Mouse (Mus musculus): ENCODE data around the gene Gm3460.
"Not testable (repeated sequence)": the region's sequence is repeated elsewhere in the genome, so short reads cannot be mapped to it uniquely, and the experiment has no call there.

Gene Gm3460

DNA sequence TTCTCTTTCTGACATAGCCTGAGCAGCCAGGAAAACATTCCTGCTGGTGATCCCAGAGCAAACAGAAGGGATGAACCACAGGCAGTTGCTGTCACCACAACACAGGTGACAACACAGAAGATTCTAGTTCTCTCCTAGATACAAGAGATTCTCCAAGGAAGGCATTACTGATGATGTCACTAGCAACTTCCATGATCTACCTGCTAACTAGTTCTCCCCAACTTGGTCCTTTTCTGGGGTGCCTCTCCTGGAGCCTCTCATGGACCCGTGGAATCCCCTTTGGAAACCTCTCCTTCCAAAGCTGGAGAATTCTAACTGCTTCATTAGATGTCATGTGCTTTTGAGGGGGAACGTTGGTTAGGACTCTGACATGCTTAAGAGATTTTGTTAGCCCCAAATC is at the start of gene Gm3460:
TSS of gene Gm3460 (minus strand) at position 101 of the 400 bp plus-strand sequence.
- H3K4me1 ChIP-seq (replicated peaks; ENCODE audit: low read depth, low read length) = not testable (repeated sequence)

DNA sequence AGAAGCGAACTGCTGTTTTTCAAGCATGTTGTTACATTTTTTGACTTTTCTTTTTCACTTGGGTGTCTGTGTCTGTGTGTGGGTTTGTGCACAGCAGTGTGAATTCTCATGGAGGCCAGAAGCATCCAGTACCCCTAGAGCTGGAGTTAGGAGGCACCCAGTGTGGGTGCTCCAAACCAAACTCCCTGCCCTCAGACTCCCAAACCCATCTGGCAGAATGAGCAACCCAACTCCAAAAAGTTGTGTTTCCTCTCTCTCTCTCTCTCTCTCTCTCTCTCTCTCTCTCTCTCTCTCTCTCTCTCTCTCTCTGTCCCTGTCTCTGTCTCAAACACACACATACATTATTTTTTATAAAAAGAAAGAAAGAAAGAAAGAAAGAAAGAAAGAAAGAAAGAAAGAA is 15.8 kb downstream of the Gm3460 start:
- not testable (repeated sequence) for H3K9me3 ChIP-seq (ENCODE audit: low read length); H3K4me3 ChIP-seq (replicated peaks; ENCODE audit: low read length); H3K36me3 ChIP-seq (ENCODE audit: insufficient read depth, low read length); H3K4me1 ChIP-seq (replicated peaks; ENCODE audit: low read depth, low read length); H3K27me3 ChIP-seq (ENCODE audit: insufficient read depth, low read length)

More for the DNA sequence above, at the start of gene Gm3460:
- not testable (repeated sequence) for H3K4me3 ChIP-seq (replicated peaks; ENCODE audit: low read length); H3K9me3 ChIP-seq (ENCODE audit: low read length); H3K36me3 ChIP-seq (ENCODE audit: insufficient read depth, low read length); H3K27me3 ChIP-seq (ENCODE audit: insufficient read depth, low read length)

DNA sequence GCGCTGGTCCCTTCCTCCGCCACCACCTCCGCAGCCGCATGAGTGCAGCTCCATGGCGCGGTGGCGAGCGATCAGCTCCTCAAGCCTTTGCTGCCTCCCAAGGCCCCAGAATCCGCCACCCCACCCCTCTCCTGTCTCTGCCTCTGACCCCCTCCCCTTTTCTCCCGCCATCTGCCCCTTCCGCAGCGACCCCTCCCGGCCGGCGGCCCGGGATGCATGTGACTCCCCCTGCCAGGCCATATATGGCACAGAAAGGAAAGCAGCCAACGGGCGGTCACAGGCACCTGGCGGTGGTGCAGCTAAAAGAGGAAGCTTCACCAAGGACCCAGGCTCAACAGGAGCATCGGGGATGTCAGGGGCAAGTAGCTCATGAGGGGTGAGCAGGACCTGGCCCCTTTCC is 17.2 kb downstream of the Gm3460 start:
- not testable (repeated sequence) for H3K27me3 ChIP-seq (ENCODE audit: insufficient read depth, low read length); H3K9me3 ChIP-seq (ENCODE audit: low read length); H3K36me3 ChIP-seq (ENCODE audit: insufficient read depth, low read length); H3K4me1 ChIP-seq (replicated peaks; ENCODE audit: low read depth, low read length); H3K4me3 ChIP-seq (replicated peaks; ENCODE audit: low read length)

DNA sequence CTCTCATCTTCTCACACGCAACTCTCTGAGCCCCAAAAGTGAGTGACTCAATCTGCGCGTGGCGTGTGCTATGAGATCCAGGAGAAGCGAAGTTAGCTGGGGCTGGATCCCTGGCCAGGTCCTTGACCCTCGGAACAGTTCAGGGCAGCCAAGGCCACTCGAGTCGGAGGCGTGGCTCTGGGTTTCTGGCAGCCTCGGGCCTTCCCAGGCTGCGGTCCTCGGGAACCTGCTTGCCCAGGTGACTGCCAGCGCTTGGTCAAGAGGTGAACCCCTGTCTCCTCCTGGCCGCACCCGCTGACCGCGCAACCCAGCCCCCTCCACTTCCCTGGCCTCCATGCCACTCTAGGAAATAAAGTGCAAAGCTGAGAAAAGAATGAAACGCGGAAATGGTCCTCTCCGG is 17.7 kb downstream of the Gm3460 start:
- H3K36me3 ChIP-seq (ENCODE audit: insufficient read depth, low read length); H3K9me3 ChIP-seq (ENCODE audit: low read length); H3K27me3 ChIP-seq (ENCODE audit: insufficient read depth, low read length); H3K4me3 ChIP-seq (replicated peaks; ENCODE audit: low read length); H3K4me1 ChIP-seq (replicated peaks; ENCODE audit: low read depth, low read length): not testable (repeated sequence)

DNA sequence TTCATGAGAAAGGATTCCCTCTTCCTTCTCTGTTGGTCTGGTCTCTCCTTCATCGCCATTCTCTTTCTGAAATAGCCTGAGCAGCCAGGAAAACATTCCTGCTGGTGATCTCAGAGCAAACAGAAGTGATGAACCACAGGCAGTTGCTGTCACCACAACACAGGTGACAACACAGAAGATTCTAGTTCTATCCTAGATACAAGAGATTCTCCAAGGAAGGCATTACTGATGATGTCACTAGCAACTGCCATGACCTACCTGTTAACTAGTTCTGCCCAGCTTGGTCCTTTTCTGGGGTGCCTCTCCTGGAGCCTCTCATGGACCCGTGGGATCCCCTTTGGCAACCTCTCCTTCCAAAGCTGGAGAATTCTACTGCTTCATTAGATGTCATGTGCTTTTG is 31.7 kb downstream of the Gm3460 start, which contains the start of gene Gm3629:
TSS of gene Gm3629 (minus strand) at position 101 of the 400 bp plus-strand sequence.
- not testable (repeated sequence) for H3K36me3 ChIP-seq (ENCODE audit: insufficient read depth, low read length)

More for the DNA sequence above, 31.7 kb downstream of the Gm3460 start, which contains the start of gene Gm3629:
- not testable (repeated sequence) for H3K4me1 ChIP-seq (replicated peaks; ENCODE audit: low read depth, low read length); H3K4me3 ChIP-seq (replicated peaks; ENCODE audit: low read length); H3K9me3 ChIP-seq (ENCODE audit: low read length); H3K27me3 ChIP-seq (ENCODE audit: insufficient read depth, low read length)
